Mouse (Mus musculus) monocyte, adult 5-6 weeks (primary cell): ENCODE measurements around the gene Myo9a. TPM values are rescaled to one million over a fixed set of nuclear protein-coding genes. Genes with fewer than 3 reads are reported as not detected.
"Not testable (repeated sequence)": the region's sequence is repeated elsewhere in the genome, so short reads cannot be mapped to it uniquely, and the experiment has no call there.

Source experiments
- ATAC-seq: fragments of 153-309, 156-312 bp; replicated peaks from 2 replicates; pipeline ENCODE4 v1.8.0; 2017; ENCODE audit warnings: mild to moderate bottlenecking; ENCODE audit not compliant: low TSS enrichment, insufficient number of reproducible peaks, severe bottlenecking, poor library complexity, low FRiP score
- total RNA-seq: library from RNA; stranded (forward); fragments of 200-1000, 200-491, 200-594 nt; gene quantifications from 3 replicates; pipeline ENCODE4 v1.2.3, GENCODE M21; 2017

The Myo9a gene
- total RNA-seq, 1 experiment from 2014 or later = 31.5 TPM

DNA sequence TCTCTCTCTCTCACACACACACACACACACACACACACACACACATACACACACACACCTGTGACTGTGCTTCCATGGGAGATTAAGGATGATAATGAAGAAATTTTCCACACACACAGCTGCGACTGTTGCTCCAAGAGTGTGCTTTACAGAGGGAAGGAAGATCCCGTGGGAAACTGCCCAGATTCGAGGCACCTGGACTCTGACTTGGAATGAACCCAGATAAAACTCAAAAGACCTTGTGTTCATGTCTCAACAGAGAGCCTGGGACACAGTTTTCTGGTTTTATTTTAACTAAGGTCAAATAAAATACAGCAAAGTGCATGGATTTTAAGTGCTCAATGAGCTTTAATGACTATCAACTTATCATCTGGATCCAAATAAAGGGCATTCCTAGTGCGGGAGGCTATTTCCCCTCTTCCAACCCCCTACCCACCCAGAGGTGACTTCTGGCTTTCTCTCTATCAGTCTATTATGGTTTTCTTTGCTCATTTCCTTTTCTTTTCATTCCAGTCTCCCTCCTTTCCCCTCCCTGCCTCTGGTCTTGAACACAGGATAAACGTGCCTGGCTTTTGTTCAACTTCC lies 191.9 kb downstream of the Myo9a start:
- no peak for ATAC-seq

DNA sequence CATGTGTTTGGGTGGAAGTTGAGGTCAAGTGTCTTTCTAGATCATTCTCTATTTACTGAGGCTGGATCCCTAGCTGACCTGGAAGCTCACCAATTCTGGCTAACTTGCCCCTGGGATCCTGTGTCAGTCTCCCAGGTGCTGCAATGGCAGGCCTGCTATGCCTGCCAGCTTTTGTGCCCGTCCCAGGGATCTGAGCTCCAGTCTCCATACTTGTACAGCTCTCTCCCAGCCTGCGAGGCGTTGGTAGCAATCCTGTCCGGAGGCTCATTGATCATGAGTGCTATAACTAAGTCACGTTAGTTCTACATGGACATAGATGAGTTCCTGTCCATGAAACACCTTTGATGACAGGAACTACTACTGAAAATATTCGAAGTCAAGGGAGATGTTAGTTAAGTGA lies 193.1 kb downstream of the Myo9a start:
- no peak for ATAC-seq

DNA sequence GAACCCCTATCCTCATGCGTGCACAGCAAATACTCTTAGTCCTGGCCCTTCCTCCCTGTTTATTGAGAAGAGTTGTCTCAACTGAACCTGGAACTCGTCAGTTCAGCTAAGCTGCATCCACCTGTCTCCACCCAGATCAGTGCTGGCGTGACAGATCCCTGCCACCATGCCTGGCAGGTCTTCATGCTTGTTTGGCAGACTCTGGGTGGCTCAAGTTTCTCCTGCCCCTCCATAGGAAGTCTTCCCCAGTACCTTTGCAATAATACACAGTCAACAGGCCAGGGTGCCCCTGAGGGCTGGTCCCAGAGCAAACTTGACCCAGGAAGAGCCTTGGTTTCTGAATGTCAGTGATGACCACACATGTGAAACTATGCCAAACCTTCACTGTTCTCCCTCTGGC lies 194.5 kb downstream of the Myo9a start:
- ATAC-seq = no peak

DNA sequence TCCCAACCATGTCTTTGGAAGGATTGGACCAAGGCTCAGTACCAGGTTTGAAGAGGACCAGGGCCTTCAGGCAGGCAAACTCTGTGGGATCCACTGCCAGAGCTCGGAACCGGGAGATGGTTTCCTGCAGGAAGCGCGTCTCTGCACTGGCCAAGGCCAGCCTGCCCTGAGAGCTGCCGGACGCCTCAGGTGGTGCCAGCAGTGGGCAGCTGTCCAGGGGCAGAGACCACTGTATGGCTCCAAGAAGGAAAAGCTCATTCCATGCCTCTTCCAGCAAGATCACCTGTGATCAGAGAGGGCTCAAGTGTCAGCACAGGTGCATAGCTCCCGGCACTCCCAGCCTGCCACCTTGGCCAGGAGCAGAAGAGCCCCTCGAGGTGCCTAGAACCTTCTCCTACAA lies 196.6 kb downstream of the Myo9a start:
- ATAC-seq = no peak

DNA sequence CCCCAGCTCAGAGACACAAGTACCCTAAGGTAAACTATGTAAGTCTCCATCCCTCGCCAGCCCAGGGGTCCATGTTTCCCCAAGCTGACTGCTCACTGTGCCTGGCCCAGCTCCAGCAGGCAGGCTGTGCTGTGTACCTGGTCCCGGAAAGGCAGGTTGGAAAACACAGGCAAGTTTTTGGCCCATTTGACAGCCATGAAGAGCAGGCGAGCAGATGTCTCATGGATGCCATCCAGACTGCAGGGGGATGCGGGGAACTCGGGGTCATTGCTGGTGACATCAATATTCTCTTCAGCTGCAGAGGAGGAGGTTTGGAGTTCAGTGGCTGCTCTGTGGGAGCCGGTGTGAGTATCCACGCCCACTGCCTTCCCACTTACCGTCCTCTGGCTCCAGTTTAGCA lies 197.5 kb downstream of the Myo9a start:
- no peak for ATAC-seq

DNA sequence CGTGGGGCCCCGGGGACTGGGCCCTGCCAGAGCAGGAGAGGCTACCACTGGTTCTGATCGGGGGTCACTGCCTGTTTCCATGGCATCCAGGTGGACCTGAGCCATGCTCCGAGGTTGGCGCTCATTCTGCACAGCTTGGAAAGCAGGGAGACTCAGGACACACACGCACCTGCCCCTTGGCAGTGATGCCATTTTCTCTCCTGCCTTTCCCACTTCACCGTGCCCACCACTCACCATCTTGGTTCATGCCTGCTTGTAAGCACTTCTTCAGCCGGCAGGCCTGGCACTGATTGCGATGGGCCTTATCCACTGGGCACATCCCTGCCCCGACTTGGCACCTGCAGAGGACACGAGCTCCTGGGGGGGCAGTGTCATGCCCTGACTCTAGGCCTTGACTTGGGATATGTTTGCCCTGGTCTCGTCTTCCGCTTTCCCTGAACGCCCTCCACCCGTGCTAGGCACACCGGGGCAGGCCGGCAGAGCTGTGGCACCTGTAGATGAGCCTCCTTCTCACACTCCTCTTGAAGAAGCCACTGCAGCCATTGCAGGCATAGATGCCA lies 198.1 kb downstream of the Myo9a start:
- ATAC-seq = no peak

DNA sequence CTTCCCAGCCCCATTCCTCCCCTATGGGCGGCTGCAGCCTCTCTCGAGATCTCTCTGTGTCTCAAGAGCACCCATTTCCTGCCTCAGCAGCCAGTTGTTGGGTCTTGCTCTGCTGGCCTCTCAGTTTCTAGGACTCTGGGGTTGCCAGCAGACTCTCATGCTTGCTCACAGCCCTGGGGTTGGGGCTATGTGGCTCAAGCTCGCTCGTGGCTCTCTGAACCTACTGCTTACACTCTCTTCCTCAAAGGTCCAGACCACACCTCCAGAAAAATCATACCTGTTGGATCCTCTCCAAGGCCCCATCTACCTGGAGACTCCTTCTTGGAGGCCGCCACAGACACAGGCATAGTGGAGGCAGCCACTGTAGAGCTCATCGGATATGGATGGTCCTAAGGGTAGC lies 198.8 kb downstream of the Myo9a start:
- no peak for ATAC-seq

DNA sequence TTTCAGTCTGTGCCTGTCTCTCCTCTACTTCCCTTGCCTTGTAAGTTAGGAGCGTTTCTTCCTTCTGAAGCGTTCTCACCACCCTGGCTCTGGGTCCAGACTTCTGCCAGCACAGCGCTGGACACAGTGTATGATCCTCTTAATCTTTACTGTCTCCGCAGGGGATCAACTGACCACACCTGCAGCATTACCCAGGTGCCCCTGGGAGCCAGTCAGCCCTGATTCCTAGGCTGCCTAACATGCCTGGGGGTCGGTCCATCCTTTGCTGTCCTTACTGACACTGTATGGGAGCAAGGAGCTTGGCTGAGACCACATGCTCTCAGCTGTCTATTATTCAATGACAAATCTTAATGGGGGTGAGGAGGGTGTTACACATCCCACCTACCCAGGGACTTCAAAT lies 199.3 kb downstream of the Myo9a start:
- ATAC-seq = no peak

DNA sequence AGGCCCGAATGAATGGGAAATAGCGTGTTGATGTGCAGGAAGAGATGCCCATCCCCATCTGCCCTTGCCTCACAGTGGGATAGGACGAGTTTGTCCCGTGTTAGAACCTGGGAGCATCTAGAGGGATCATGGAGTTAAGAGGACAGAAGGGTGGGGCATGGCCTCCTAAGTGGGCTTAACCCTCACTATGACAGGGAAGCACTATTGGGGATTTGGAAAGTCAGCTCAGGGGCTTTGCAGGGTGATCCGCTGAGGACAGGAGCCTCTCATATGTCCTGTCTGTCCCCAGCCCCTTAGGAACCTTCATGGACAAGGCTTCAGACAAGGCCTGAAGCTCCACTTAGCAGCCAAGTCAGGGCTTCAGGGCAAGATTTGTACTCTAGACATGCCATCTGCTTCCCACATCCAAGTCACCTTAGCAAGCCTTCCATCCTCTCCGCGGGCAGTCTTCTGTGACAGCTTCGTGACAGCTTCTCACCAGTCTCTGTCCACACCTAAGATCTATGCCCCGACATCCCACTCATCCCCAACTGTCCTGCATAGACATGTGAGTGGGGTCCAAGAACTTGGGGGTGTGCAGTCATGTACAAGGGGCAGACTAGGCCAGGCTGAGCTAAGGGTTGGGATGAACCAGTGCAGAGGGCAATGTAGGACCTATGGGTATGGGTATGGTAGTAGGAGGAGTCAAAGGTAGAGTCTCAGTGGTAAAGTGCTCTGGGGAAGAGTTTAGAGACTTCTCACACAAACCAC lies 200.5 kb downstream of the Myo9a start:
- ATAC-seq = no peak

DNA sequence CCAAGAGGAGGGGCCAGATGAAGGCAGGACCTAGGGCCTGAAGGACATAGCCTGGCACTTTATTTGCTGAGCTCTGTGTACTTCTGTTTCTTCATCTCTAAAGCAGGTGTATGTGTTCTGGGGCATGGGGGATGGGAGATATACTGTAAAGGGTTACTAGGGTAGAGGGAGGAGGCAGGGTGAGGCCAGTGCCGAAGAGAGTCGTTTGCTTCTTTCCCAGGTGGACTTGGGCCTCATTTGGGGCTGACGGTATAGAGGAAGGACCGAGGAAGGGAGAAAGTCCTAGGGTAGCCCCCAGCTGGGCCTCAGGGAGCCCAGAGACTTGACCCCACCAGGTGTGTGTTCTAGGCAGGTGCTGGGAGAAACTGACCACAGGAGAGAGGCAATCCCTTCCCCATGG lies 201.2 kb downstream of the Myo9a start:
- no peak for ATAC-seq

DNA sequence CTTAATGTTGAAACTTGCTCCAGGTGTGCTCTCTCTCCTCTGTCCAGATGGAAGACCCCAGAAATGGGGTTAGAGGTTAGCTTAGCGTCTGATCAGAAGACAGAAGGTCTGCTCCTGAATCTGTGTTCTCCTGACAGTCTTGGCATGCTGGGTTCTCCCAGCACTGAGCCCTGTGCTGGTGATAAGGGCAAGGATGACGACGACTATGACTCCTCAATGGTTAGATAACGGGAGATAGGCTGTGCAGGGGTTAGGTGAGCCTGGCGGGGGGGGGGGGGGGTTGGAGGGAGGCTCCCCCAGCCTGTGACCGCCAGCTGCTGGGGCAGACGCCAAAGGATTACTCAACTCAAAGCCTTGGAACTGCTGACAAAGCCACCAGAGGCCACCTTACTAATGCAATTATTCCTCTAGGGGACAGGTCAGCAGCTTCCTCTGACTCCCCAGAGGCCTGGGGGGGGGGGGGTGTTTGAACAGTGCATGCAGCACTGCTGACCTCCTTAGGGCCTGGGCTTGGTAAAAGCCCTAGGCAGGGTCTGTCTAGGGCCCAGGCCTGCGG lies 201.9 kb downstream of the Myo9a start:
- ATAC-seq = no peak

DNA sequence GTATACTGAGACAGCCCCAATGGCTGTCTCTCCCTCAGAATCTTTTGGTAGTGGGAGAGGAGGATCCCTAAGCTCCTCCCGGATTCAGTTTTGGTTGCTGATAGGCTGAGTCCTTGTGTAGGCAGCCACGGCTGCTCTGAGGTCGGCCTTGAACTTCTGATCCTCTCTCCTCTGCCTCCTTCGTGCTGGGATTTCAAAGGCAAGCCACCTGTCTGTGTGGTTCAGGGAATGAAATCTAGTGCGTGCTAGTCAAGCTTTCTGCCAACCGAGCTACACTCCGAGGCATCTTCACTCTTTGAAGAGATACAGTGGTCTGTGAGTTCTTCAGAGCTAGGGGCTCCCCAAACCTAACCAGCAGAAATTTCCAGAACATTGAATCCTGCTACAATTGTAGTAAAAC lies 202.9 kb downstream of the Myo9a start:
- no peak for ATAC-seq

DNA sequence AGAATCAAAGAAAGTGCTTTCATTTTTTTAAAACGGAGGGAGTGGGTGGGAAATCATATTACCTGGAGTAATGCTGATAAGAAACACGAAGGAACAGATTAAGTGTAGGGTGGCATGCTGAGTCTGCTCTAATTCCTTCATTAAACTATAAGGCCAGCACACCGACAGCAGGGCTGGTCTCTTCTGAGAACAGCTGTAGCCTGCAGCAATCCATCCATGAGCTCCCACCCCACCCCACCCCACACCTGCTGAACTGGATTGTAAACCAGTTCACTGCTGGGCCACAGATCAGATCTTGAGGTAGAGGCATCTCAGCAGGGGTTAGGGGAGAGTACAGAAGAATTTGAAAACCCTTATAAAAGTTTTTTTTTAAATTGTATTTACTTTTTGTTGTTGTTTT lies 204.5 kb downstream of the Myo9a start:
- no peak for ATAC-seq

DNA sequence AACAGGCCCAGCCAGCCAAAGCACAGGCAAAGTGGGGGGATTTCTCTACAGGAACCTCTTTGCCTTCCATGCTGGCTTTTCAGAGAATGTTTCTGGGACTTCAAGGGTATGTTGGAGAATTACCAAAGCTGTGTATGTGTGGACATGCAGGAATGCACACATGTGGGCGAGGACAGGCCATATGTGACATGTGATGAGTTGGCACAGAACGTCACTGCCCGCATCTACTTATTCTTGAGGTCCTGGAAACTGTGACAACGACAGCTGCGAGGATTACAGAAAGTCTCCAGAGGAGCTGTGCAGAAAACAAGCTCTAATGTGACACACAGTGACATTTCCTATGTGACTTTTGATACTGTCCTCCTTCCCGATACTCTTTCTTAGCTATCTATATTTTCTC lies 205.0 kb downstream of the Myo9a start:
- ATAC-seq = no peak

DNA sequence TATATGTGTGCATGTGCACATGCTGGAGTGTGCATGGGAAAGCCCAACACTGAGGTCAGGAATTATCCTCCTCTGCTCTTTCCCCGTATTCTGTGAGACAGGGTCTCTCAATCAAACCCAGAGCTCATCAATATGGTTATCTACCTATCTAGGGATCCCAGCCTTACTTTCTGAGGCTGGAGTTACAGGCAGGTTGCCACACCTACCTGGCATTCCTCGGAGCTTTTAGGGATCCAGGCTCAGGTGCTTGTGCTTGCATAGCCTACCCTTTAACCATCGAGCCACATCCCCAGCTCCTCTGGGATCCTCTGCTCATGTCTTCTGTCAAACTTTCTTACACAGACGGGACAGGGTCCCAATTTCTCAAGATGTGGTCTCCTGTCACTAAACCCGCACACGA lies 205.8 kb downstream of the Myo9a start:
- ATAC-seq = no peak

DNA sequence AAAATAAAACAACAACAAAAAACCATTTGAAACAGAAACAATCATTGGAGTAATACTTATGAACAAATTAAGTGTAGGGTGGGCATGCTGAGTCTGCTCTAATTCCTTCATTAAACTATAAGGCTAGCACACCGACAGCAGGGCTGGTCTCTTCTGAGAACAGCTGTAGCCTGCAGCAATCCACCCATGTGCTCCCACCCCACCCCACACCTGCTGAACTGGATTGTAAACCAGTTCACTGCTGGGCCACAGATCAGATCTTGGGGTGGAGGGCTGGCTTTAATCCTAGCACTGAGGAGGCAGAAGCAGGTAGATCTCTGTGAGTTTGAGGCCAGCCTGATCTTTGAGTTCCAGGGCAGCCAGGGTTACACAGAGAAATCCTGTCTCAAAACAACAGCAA lies 207.4 kb downstream of the Myo9a start:
- not testable (repeated sequence) for ATAC-seq

DNA sequence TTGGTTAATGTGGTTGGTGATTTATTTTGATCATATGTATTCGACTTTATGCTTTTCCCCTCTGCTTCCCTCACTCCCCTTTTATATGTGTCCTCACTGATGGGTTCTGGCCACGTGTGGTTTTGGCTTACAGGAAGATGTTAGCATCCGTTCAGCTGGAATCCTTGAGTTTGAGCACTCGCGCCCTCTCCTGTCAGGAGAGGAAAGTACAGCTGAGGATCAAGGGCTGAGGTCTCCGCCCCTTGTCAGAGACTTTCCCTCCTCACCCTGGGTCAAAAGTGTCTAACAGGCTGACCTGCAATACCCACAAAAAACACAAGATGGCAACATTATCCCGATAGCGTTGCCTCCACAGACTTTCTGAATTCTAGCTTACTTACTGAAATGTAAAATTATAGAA lies 208.6 kb downstream of the Myo9a start:
- no peak for ATAC-seq

DNA sequence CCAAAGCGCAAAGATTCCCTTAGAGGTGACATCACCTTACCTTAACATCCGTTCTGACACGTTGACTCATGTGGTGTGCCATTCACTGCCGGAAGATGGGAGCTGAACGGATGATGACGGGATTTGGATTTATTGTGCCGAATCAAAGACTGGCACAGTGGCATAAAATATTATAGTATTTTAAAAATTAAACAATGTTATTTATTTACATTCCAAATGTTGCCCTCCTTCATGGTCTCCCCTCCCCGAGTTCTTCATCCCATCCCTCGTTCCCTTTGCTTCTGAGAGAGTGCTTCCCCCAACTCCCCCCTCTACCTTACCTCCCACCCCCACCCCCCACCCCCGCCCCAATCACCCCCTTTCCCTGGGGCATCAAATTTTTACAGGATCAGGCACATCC lies 209.9 kb downstream of the Myo9a start, which contains the start of gene Nr2e3:
TSS of gene Nr2e3 (minus strand) at position 101 of the 400 bp plus-strand sequence.
- no peak for ATAC-seq

DNA sequence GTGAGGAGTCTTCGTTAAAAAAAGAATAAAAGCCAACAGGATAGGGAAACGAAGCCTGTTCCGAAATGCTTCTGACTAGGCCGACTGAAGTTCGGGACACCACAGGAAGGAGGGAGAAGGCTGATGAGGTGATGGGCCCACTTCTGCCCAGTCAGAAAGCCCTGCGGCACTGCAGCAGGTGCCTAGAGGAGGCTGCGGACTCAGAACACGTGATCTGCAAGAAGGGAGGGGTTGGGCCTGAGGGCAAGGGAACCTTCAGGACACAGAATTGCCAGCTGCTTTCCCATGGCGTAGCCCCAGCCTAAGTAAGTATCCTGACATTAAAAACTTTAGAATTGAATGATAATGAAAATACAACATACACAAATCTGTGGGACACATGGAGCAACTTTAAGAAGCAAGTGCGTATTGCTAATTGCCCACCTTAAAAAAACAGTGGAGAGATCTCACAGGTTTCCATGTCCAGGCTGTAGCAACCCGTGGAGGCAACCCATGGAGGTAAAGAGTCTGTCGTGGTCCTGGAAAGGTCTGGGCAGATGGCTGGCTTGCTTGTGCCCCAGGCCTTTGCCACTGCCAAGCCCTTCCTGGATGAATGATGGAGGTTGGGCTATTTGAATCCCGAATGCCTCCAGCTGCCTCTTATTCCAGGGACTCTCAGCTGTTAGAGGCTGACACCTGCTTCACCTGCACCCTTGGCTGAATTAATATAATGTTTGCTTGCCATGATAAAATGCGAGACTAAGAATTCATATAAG lies 210.7 kb downstream of the Myo9a start:
- no peak for ATAC-seq
